Mouse (Mus musculus) gastrocnemius, postnatal 4 days (tissue): ENCODE measurements around the gene Slc30a7. TPM values are rescaled to one million over a fixed set of nuclear protein-coding genes. Genes with fewer than 3 reads are reported as not detected.

Experiments
- DNase-seq, 2 experiments: peaks; one replicate each; pipeline ENCODE4 v3.0.0; 2021 to 2022; ENCODE audit warnings: low spot score in 2 of 2, mixed read lengths in 2 of 2
- total RNA-seq, 2 experiments: library from RNA; stranded (reverse); gene quantifications; 2 replicates each; pipeline ENCODE4 v1.2.3; 2021

Slc30a7 gene
- total RNA-seq, 2 experiments from 2014 or later = 27.3 to 29.6 TPM

GRCm38 (mm10) chr3:115992588-115992987 is 14.6 kb downstream of the Slc30a7 start:
- DNase-seq = no peak

- DNase-seq = no peak
These were observed 15.1 kb downstream of the Slc30a7 start for GRCm38 (mm10) chr3:115992103-115992502.

GRCm38 (mm10) chr3:115985183-115985892 is 21.9 kb downstream of the Slc30a7 start:
- DNase-seq = no peak

- no peak for DNase-seq
These were observed 22.6 kb downstream of the Slc30a7 start for GRCm38 (mm10) chr3:115984653-115985052.

DNA sequence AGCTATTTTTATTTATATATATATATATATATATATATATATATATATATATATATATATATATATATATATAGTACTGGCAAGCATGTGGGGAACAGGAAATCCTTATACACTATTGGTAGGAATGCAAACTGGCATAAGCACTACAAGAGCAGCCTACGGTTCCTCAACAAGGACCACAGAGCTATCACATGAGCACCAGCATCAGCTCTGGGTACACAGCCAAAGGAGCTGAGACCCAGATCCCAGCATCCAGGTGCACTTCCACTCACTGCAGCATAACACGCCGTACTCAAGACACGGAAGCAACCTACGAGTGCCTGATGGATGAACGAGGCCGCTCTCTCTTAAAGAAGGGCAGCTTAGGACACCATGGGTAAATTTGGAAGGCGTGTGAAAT is 24.0 kb downstream of the Slc30a7 start:
- DNase-seq = no peak

GRCm38 (mm10) chr3:115979000-115979399 is 28.2 kb downstream of the Slc30a7 start:
- no peak for DNase-seq

- DNase-seq = no peak
These were observed 32.2 kb downstream of the Slc30a7 start for GRCm38 (mm10) chr3:115974995-115975394.

DNA sequence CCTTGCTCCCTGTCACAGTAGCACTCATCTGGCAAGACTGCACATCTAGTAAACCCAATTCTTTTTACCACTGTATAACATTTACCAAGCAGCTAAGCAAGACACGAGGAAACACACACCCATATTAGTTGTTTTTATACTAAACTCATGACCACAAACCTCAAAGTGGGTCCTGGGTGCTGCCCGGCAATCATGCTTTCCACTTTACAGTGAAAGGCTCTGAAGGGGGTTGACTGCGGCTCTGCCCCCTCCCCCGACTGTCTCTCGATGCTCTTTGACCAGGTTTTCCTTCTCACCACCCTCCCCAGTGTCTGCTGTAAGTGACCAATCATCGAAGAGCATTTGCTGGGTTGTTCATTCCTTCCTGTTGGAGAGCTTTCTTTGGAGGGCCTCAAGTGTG is 33.0 kb downstream of the Slc30a7 start:
- no peak for DNase-seq

DNA sequence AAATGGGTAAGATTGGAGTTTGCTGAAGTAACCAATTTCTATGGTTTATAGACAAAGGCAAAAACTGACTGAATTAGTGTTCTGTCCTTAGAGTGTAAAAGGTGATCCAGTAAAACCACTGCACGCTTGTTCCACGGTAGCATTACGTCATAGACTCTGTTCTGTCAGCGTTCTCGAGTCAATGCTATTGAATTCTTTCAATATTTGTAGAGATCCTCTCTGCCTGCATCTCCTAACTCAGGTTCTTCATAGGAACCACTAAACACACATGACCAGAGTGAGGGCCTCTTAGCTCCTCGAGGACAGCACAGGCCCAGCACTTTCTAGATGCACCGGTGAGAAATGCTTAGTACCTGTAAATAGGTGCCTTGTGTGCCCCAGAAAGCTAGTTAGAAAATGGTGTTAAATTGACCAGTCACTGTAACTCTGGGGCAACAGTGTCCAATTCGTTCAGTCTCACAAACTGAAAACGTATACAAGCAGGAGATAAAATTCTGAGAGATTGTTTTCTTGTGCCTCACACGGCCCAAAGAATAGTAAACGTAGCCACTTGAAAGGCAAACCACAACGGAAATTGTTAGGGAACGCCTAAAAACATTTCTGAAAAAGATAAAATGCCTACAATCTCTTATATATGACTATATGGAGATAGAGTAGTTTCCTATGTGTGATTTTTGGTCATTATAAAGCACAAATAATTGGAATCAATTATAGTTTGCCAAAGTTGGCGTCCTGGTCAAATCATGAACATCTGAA is 35.1 kb downstream of the Slc30a7 start:
- no peak for DNase-seq

DNA sequence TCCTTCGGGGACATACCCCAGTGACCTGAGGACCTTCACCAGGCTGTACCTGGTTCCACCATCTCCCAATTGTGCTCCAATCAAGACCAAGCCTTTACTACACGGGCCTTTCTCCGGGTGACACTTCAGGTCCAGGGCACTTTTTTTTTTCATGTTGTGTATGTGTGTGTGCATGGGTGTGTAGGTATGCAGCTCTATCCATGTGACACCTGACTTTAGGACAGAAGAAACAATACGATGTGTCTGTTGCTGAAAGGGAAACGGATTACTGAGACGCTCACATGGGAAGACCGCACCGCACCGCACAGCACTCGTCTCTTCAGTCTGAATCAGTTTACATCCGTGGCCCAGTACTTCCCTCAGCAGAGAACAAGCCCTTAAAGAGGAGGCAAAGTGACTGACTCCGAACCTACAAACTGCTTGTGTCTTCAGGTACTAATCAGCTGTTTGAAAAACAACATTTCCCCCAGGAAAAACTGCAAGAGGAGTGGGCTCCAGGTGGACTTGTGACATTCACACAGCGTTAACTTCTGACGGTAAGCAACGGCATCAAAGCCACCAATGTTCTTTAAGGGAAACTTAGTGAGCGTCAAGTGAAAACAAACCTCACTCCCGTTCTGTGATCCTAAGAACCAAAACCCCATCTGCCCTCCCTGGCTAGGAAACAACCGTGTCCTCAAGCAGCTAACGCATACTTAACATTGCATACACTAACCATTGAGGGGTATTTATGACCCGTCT is 36.0 kb downstream of the Slc30a7 start:
- no peak for DNase-seq

- DNase-seq = peak; percentile 25 to 64
These were observed 38.3 kb downstream of the Slc30a7 start for GRCm38 (mm10) chr3:115968745-115969530.

DNA sequence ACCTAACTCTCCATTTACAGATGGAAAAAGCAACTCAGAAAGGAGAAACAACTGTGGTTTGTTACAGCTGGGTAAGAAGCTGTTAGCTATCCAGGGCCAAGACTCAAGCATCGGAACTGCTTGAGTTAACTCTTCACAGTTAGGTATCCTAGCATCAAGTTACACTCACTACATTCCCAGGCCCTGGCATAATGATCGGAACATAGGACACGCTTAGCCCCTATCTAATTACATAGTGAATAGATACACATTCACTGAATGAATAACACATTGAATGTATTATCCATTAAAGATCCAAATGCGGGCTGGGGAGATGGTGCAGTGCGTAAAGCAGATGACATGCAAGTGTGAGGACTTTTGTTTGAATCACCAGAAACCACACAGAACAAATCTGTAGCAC is 43.1 kb downstream of the Slc30a7 start:
- no peak for DNase-seq

DNA sequence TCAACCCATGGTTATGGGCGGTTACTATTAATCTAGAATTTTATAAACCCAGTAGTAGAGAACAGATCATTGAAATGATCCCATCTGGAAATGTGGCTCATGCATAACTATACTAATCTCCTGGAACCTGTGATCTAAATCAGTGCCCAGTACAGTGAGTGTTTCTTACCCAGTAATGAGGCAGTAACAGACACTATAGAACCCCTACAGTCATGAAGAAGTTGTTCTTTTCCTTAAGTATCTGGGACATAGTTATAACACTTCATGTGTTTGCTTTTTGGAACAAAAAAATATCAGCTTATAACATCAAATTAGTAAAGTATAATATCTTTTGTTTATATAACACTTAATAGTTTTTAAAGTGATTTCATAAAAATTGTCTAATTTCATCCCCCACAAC is 43.6 kb downstream of the Slc30a7 start:
- no peak for DNase-seq

DNA sequence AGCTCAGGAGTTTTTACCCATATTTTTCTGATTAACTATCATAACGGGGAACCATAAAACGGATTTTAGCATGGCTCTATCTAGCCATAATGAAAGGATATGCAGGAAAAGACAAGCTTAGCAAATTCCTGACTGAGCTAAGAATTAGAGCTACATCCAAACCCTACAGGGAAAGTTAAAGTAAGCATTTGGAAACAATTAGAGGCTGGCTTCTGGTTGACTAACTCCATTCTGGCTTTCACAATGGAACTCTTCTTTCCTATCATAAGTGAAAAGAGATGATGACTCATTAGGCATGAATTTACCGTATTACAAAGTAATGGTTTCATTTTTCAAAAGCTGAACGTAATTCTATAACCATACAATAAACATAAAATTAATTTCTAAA is 45.2 kb downstream of the Slc30a7 start:
- DNase-seq = no peak

DNA sequence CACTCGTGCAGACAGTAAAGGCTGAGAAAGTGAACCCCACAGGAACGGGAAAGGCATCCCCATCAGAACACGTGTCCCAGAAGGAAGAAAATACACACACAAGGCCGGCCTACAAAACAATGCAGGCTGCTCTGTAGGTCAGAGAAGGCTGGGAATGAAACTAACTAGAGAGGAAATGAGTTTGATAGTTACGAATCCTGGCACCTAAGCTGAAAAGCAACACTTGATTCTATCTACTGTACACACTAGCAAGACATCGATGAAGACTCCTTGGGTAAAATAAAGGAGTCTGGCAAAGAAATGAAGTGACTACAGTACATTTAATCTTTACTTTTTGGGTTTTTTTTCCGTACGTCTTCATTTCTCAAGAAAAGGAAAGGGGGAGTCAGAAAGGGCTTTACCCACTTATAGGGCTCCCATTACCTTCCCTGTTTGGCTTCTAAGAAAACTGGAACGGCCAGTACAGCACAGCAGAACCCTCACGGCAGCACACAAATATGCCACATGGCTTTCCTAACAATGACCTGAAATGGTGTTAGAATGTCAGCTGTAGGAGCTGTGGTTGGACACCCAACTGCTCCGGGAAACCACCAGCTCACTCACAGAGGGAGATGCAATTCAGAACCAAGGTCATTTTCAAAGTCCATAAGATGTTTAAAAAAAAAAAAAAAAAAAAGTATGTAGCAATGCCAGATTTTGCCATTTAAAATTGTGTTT is 45.7 kb downstream of the Slc30a7 start:
- DNase-seq = no peak

GRCm38 (mm10) chr3:115957223-115957622 is 50.0 kb downstream of the Slc30a7 start:
- DNase-seq = no peak

DNA sequence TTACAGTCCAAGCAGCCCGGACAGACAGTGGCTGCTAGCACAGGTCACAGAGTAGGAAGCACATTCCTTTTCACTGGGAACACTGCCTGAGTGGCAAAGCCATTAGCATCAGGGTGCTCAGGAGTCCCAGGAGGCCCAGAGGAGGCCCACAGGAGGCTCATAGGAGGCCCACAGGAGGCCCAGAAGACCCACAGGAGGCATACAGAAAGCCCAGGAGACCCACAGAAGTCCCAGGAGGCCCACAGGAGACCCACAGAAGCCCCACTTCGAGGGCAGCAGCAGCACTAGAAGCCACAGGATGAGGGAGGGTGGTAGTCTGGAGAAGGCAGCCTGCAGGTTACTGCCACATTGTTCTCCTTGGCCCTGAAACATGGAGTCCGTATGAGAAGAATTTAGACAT is 54.1 kb downstream of the Slc30a7 start:
- DNase-seq = no peak

DNA sequence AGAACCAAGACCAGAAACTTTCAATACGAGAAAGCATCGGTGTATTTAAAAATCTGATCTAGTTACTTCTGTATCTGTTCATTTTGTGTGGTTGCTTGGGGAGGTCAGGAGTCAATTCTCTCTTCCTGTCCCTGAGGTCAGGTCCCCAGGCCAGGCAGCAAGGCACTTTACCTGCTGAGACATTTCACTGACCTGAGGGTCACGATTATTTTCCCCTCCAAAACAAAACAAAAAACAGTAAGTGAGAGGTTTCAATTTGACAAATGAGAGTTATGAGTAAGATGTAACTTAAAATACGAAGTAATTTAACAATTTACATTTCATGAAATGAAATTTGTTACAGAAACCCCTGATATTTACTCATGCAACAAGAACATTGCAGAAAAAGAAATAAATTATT is 54.9 kb downstream of the Slc30a7 start:
- DNase-seq = no peak

DNA sequence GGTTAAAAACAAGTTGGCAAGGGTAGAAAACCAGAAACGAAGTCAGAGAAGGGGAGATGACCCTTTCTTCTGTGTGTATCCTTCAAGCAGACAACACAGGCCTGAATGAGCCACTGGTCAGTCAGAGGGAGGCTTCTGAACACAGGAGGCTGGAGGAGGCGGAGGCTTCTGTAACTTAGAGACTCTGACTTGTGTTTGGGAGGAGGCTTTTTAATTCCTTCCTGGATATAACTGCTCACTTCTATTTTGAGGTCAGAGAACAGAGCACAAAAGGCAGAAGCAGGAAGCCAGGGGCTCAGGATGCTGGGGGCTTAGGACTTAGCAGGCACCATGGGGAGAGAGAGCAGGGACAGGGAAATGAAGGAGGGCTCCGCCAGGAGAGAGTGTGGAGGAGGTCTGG is 56.0 kb downstream of the Slc30a7 start:
- no peak for DNase-seq
